Mouse (Mus musculus) CD8-positive naive resting alpha-beta T cell, adult 2 months (primary cell): ENCODE measurements at regions not wholly inside any gene's neighbourhood (a gene's known extent, or its start where the extent isn't known, plus 50 kb on each side); places are given as distances from the start of the nearest gene placed in this dataset.
A peak's percentile ranks its signal among the peaks of the same experiment; 100 is the strongest.

Experiments used
- DNase-seq, 2 experiments: peaks; one replicate each; pipeline ENCODE4 v3.0.0; 2022; ENCODE audit warnings: low read depth in 2 of 2, low spot score in 2 of 2

GRCm38 (mm10) chr3:82214566-82215465 lies 69.2 kb upstream of the Gucy1a1 start:
- DNase-seq, result no peak

GRCm38 (mm10) chr3:82207321-82207720 lies 61.7 kb upstream of the Gucy1a1 start:
- DNase-seq, result peak; percentile 13 to 42
